Mouse (Mus musculus) heart, embryonic 15.5 days (tissue): ENCODE results near the gene Trmt112. TPM values are rescaled to one million over a fixed set of nuclear protein-coding genes. Genes with fewer than 3 reads are reported as not detected.

Experiments used
- ATAC-seq: fragments of 200-750 bp; cut with Nextera tagmentation; replicated peaks from 2 replicates; pipeline ENCODE4 v1.8.0; 2017; ENCODE audit warnings: low read depth, moderate TSS enrichment; ENCODE audit not compliant: insufficient number of reproducible peaks, insufficient read depth, low FRiP score
- H3K27ac ChIP-seq: fragments of 300-500 bp; sonication (generic); 2 replicates; pipeline ENCODE4 v1.5.1; 2015; ENCODE audit warnings: mild to moderate bottlenecking, inconsistent platforms
- H3K27me3 ChIP-seq: fragments of 300-500 bp; sonication (generic); 2 replicates; pipeline ENCODE4 v1.6.1; 2015; ENCODE audit warnings: inconsistent platforms
- H3K36me3 ChIP-seq: fragments of 300-500 bp; sonication (generic); 2 replicates; pipeline ENCODE4 v1.6.1; 2015; ENCODE audit warnings: mild to moderate bottlenecking, inconsistent platforms
- H3K4me1 ChIP-seq: fragments of 300-500 bp; sonication (generic); replicated peaks from 2 replicates; pipeline ENCODE4 v1.6.1; 2015; ENCODE audit warnings: inconsistent platforms
- H3K4me2 ChIP-seq: fragments of 300-500 bp; sonication (generic); 2 replicates; pipeline ENCODE4 v1.6.1; 2015; ENCODE audit warnings: inconsistent platforms, mild to moderate bottlenecking, moderate library complexity
- H3K4me3 ChIP-seq: fragments of 300-500 bp; sonication (generic); 2 replicates; pipeline ENCODE4 v1.5.1; 2015; ENCODE audit warnings: mild to moderate bottlenecking, inconsistent platforms
- H3K9ac ChIP-seq: fragments of 300-500 bp; sonication (generic); 2 replicates; pipeline ENCODE4 v1.6.1; 2015; ENCODE audit warnings: mild to moderate bottlenecking, inconsistent platforms
- H3K9me3 ChIP-seq: fragments of 300-500 bp; sonication (generic); replicated peaks from 2 replicates; pipeline ENCODE4 v1.6.1; 2016; ENCODE audit warnings: inconsistent platforms
- WGBS: fragments of 180-500 bp; shearing (Covaris S2); methylation state at CpG from one replicate; pipeline ENCODE4 v1.1.7; 2015; ENCODE audit warnings: mixed read lengths; 5-methylcytosine and 5-hydroxymethylcytosine counted together
- polyA plus RNA-seq: library from polyadenylated mRNA; unstranded; fragments of >200 nt; fragmentation: Nextera tagmentation; extraction: Ambion mirVana; gene quantifications from 2 replicates; pipeline ENCODE4 v1.2.1, GENCODE M21; 2015

Trmt112 gene
- polyA plus RNA-seq, 1 experiment from 2014 or later: 72.8 TPM

DNA sequence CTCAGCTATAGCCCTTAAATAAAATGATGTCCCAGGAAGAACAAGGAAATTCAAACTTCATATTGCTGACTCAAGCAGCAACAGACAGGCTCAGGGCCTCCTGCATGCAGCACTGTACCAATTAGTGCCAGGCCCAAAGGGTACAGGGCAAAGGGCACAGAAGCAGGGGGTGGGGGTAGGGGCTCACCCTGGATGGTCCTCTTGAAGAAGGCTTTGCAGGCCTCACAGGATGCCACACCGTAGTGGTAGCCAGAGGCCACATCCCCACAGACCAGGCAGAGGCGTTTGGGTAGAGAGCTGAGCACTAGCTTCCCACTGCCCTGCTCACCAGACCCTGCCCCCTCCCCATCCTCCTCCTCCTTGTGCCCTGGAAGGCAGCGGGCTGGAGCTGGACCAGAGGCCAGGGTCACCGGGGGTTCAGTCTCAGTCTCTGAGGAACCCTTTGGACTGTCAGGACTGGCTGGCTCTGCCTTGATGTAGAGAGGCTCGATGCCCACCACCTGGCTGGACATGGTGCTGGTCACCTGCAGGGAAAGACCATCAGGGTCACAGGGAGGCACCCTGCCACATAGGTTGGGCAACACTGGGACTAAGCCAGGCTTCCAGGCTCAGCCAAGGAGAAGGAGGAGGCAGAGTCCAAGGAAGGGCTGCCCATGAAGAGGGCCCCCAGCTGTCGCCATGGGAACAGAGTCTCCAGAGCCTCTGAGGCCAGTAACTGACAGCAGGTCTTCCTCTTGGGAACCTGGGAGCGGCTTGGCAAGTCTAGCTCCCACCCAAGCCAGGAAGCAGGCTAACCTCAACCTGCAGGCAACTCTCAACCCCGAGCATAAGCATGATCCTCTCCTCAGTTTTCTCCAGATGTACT is 10.6 kb downstream of the Trmt112 start:
- no peaks in the 10 kb centered on the region for H3K9me3 ChIP-seq
- no peak for ATAC-seq
- peak overlapping the region; percentile 90 for H3K9ac ChIP-seq
- 35% methylated on average over 8 of the region's 8 CpGs for WGBS
- H3K4me2 ChIP-seq: peak overlapping the region; percentile 85
- peak overlapping the region; percentile 96 for H3K27ac ChIP-seq
- H3K36me3 ChIP-seq: 0 out of 2 replicates have a peak, but pooled peaks cover 7% of the 10 kb centered on the region
- H3K4me3 ChIP-seq: peak overlapping the region; percentile 80
- H3K4me1 ChIP-seq: peaks cover 41% of the 10 kb centered on the region
- H3K27me3 ChIP-seq: peaks cover 15% of the 10 kb centered on the region

DNA sequence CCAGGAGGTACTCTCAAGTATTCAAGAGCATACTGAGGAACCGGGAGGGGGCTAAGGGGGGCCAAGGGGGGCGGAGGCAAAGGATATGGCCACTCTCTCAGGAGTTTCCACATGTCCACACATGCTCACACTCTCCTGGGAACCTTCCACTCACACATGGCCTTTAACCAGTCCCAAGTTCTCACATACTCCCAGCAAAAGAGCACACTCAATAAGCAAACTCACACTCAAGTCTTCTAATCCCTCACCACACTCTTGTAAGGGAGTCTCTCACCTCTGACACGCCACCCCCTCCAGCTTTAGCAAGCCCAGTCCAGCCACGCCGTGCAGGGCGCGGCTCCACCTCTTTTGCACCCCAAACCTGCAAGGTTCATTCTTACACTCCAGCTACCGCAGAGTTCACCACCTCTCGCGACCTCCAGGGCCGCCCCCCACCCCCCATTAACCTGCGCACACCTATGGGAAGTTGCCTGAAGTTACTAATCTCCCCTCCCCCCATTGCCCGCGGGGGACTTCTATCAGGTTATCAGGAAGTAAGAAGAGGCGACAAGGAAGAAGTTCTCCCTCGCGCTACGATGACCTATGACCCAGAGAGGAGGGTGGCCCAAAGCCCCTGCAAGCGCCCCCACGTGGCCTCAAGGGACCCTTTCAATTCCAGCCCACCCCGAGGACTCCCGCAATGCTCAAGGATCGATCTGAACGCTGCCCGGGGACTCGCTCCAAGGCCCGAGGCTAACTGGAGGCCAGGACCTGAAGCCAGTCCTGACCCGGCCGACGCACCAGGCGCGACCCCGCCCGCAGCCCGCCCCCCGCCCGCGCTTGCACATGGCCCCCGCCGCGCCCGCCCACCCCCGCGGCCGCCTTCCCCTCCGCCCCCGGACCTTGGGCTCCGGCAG is 11.5 kb downstream of the Trmt112 start:
- peaks cover 48% of the 10 kb centered on the region for H3K4me1 ChIP-seq
- H3K4me2 ChIP-seq: peak overlapping the region; percentile 85
- H3K27ac ChIP-seq: peak overlapping the region; percentile 96
- H3K4me3 ChIP-seq: peak overlapping the region; percentile 80
- peaks cover 23% of the 10 kb centered on the region for H3K27me3 ChIP-seq
- WGBS: 1% methylated on average over 45 of the region's 48 CpGs
- no peaks in the 10 kb centered on the region for H3K9me3 ChIP-seq
- H3K9ac ChIP-seq: peak overlapping the region; percentile 90
- 0 out of 2 replicates have a peak, but pooled peaks cover 7% of the 10 kb centered on the region for H3K36me3 ChIP-seq
- no peak; the same call in 1 of the 2 replicates for ATAC-seq

DNA sequence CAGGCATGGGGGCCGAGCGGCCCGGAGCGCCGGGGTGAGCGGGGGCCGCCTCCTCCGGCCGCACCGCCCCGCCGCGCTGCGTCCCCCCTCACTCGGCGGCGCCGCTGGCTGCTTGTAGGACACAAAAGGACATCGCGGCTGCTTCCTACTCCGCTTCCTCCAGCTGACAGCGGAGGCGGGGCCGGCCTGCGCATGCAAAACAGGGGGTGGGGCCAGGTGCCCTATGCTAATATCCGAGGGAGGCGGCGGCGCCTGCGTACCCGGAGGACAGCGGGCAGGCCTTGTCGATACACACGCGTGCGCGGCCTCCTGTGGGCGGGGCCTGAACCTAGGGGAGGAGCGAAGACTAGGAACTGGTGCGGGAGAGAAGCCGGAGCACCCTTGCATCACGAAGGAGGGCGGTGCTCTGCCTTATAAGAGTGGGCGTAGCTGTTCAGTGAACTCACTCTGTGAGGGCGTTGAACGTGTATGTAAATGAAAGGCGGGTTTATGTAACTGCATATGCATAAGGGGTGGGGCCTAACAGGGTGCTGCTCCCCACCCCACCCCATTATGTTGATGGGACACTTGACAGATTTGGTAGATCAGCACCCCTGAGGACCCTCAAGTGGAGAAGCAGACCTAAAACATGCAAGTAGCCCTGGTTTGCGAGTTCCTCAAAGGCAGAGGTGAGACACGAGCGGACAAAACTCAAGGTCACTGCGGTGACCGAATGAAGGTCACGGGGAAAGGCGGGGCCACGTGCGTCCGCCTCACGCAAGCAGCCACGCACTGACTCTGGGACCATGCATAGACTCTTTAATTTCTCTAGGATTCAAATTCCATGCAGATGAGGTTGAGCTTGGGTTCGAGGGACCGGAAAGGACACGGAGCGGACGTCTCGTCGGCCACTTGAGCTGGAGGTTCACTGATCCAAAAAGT is 12.4 kb downstream of the Trmt112 start, which contains the start of gene Esrra:
Gene Esrra, minus strand, starts transcription at position 167 of the 921 bp plus-strand sequence.
- H3K27me3 ChIP-seq: peaks cover 32% of the 10 kb centered on the region
- peak within 1 kb of the TSS; percentile 80 for H3K4me3 ChIP-seq
- H3K9me3 ChIP-seq: no peaks in the 10 kb centered on the region
- H3K4me1 ChIP-seq: peaks cover 53% of the 10 kb centered on the region
- peak within 1 kb of the TSS; percentile 85 for H3K4me2 ChIP-seq
- H3K9ac ChIP-seq: peak within 1 kb of the TSS; percentile 90
- under 1% methylated on average over 57 of the region's 66 CpGs for WGBS
- ATAC-seq: peak; percentile 94
- H3K27ac ChIP-seq: peak within 1 kb of the TSS; percentile 96
- H3K36me3 ChIP-seq: 0 out of 2 replicates have a peak, but pooled peaks cover 7% of the 10 kb centered on the region

DNA sequence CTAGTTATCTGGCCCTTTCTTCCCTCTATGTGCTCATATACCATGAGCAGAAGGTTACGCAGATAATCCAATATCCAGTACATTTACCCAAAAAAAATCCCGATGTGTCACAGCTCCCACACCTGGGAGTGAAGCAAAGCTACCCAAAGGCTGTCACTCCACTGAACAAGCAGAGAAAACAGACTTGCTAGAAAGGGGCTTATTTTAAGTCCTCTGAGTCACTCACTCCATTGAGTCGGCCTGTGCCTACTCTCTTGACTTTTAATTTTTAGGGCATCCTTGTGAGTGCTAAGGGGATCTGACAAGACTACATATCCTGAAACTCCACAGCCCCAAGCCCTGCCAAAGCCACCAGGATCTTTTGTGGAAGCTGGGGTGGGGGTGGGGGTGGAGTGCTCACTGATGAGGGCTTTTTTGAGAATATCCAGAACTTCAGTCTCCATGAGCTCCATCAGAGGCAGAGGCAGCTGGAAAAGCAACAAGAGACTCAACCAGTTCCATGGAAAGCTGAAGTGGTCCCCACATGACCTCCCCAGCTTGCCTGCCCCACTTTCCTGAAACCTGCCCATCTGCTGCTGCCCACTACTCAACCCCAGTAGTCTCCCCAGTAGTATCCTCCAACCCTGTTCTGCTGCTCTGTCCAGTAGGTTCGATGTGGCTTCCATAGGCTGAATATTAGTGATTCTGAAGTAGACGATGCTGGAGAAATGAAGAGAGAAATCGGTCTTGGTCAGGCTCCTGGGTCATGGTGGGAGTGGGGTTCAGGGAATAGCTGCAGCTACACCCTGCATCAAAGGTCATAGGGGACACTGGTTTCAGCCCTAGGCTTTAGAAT is 13.6 kb downstream of the Trmt112 start:
- Histone ChIP-seq H3K27ac (peak overlapping the region; percentile 90), H3K4me1 (peaks cover 59% of the 10 kb centered on the region), H3K9ac (peak overlapping the region; percentile 55), H3K4me2 (peak overlapping the region; percentile 85), H3K36me3 (0 out of 2 replicates have a peak, but pooled peaks cover 7% of the 10 kb centered on the region), H3K27me3 (peaks cover 44% of the 10 kb centered on the region), H3K4me3 (peak overlapping the region; percentile 80), H3K9me3 (no peaks in the 10 kb centered on the region)
- 66% methylated on average over 6 of the region's 6 CpGs for WGBS
- no peak for ATAC-seq

DNA sequence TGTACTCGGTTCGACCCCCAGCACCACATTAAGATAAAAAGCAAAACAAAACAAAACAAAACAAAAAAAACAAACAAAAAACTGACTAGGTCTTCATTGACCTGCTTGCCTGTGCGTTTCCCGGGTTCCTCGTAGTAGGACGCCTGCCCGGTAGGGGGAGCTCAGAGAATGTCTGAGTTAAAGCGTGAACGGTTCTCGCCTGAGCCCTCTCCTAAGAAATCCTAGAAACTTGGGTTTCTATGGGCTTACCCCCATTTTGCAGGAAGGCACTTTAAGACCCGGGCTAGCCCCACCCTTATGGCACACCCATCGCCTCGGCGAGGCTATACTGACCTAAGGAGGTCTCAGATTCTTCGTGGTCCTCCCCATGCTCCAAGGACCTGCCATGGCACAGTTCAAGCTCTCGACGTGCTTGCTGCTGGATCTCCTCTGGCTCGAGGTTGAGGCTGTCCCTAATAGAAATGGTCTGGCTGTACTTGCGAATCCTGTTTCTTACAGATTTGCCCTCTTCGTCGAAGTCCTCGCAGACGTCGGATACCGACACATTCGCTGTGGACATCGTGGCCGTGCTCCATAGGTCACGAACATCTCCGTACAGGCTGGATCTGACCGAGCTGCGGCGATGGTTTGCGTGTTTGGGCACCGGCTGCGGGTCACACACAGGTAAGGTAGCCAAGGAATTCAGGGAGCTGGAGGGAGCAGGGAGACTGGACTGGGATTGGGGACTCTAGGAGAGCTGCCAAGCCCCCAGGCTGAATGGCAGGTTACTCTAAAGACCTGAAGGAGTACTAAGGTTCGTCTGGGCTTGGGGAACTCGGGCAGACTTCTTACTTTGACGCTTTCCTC is 15.2 kb downstream of the Trmt112 start:
- H3K27ac ChIP-seq: no peak overlapping the region
- H3K4me2 ChIP-seq: peak overlapping the region; percentile 48
- no peak for ATAC-seq
- H3K9ac ChIP-seq: peak overlapping the region; percentile 0; the same call in 1 of the 2 replicates
- no peaks in the 10 kb centered on the region for H3K9me3 ChIP-seq
- H3K4me3 ChIP-seq: peak overlapping the region; percentile 19
- H3K4me1 ChIP-seq: peaks cover 53% of the 10 kb centered on the region
- 0 out of 2 replicates have a peak, but pooled peaks cover 1% of the 10 kb centered on the region for H3K36me3 ChIP-seq
- peaks cover 57% of the 10 kb centered on the region for H3K27me3 ChIP-seq
- 5% methylated on average over 39 of the region's 39 CpGs for WGBS

DNA sequence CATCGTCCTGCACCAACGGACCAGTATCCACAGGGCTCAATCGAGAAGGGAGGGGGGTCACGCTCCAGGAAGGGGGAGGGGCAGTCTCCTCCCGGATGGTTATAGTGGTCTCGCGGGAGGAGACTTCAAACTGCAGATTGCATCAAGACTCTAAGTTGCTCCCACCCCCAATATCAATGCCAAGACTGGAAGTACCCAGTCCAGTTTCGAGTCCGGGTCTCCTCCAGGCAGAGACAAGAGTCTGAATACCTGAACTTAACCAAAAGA is 15.7 kb downstream of the Trmt112 start, which contains the start of gene Catsperz:
Gene Catsperz, minus strand, starts transcription at position 74 of the 267 bp plus-strand sequence.
- Histone ChIP-seq H3K4me1 (peaks cover 47% of the 10 kb centered on the region), H3K27me3 (peaks cover 61% of the 10 kb centered on the region), H3K4me3 (peak within 1 kb of the TSS; percentile 19), H3K36me3 (no peaks in the 10 kb centered on the region), H3K9ac (peak within 1 kb of the TSS; percentile 8), H3K4me2 (peak within 1 kb of the TSS; percentile 48), H3K9me3 (no peaks in the 10 kb centered on the region), H3K27ac (no peak within 1 kb of the TSS)
- ATAC-seq: no peak
- WGBS: 6% methylated on average over 9 of the region's 9 CpGs

DNA sequence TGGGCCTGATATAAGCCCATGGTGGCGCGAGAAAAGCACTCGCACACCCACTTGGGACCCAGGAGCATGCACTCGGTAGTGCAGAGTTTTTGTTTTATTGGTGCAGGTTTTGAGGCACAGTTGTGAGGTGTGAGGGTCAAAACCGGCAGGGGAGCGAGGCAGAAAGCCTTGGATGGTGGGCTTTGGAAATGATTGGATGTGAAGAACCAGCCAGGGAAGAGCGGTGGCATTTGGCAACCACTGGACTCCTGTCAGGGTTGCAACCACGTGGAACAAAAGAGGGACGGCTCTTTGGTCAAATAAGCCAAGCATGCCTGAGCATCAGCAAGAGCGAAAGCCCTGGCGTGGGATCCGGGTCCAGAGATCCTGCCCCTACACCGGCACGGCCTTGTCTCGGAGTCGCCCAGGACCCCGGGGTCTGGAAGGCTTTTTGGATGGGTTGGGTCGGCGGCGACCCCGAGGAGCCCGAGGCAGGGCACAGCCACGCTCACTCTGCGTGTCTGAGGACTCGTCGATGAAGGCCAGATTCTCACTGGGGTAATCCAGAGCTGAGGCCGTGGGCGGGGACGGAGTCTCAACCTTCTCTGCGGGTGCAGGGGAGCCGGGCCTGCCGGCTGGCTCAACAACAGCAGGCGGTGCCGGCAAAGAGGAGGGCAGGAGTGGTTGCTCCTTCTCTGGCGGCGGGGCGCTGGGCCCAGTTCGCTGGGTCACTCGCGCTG is 16.3 kb downstream of the Trmt112 start:
- peak overlapping the region; percentile 48 for H3K4me2 ChIP-seq
- peak overlapping the region; percentile 19 for H3K4me3 ChIP-seq
- H3K27ac ChIP-seq: no peak overlapping the region
- no peak for ATAC-seq
- H3K4me1 ChIP-seq: peaks cover 42% of the 10 kb centered on the region
- H3K9ac ChIP-seq: peak overlapping the region; percentile 8; the same call in 1 of the 2 replicates
- WGBS: 18% methylated on average over 40 of the region's 40 CpGs
- H3K27me3 ChIP-seq: peaks cover 66% of the 10 kb centered on the region
- H3K36me3 ChIP-seq: no peaks in the 10 kb centered on the region
- no peaks in the 10 kb centered on the region for H3K9me3 ChIP-seq

GRCm38 (mm10) chr19:6926559-6927255 is 17.2 kb downstream of the Trmt112 start:
- H3K4me1 ChIP-seq: peaks cover 39% of the 10 kb centered on the region
- ATAC-seq: no peak
- peak overlapping the region; percentile 55 for H3K4me2 ChIP-seq
- no peaks in the 10 kb centered on the region for H3K36me3 ChIP-seq
- H3K9ac ChIP-seq: no peak overlapping the region; the same call in 1 of the 2 replicates
- WGBS: 19% methylated on average over 26 of the region's 26 CpGs
- H3K27me3 ChIP-seq: peaks cover 75% of the 10 kb centered on the region
- peak overlapping the region; percentile 19 for H3K4me3 ChIP-seq
- H3K9me3 ChIP-seq: no peaks in the 10 kb centered on the region
- H3K27ac ChIP-seq: no peak overlapping the region
